Mouse (Mus musculus) midbrain, embryonic 11.5 days (tissue): ENCODE data around the gene Gm5580. TPM values are rescaled to one million over a fixed set of nuclear protein-coding genes. Genes with fewer than 3 reads are reported as not detected.
"Not testable (repeated sequence)": the region's sequence is repeated elsewhere in the genome, so short reads cannot be mapped to it uniquely, and the experiment has no call there.

Experiments used
- ATAC-seq: fragments of 200-750 bp; cut with Nextera tagmentation; 2 replicates; pipeline ENCODE4 v1.8.0; 2017; ENCODE audit warnings: moderate TSS enrichment, moderate library complexity; ENCODE audit not compliant: low FRiP score
- DNase-seq: peaks from one replicate; pipeline ENCODE4 v3.0.0; 2015; ENCODE audit warnings: low spot score; ENCODE audit errors: missing footprints
- H3K27ac ChIP-seq: fragments of 300-500 bp; sonication (generic); 2 replicates; pipeline ENCODE4 v1.5.1; 2014; ENCODE audit warnings: low read depth, low read length
- H3K27me3 ChIP-seq: fragments of 300-500 bp; sonication (generic); 2 replicates; pipeline ENCODE4 v1.6.1; 2014; ENCODE audit warnings: mild to moderate bottlenecking, low read length, moderate library complexity, mixed read lengths; ENCODE audit not compliant: control insufficient read depth, insufficient read depth
- H3K36me3 ChIP-seq: fragments of 300-500 bp; sonication (generic); 2 replicates; pipeline ENCODE4 v1.6.1; 2014; ENCODE audit warnings: mild to moderate bottlenecking, low read length, moderate library complexity, mixed read lengths; ENCODE audit not compliant: control insufficient read depth, insufficient read depth
- H3K4me1 ChIP-seq: fragments of 300-500 bp; sonication (generic); 2 replicates; pipeline ENCODE4 v1.6.1; 2014; ENCODE audit warnings: low read length; ENCODE audit not compliant: control insufficient read depth, insufficient read depth
- H3K4me2 ChIP-seq: fragments of 300-500 bp; sonication (generic); 2 replicates; pipeline ENCODE4 v1.6.1; 2014; ENCODE audit warnings: mild to moderate bottlenecking, moderate library complexity
- H3K4me3 ChIP-seq: fragments of 300-500 bp; sonication (generic); 2 replicates; pipeline ENCODE4 v1.5.1; 2014; ENCODE audit warnings: low read depth, low read length
- H3K9ac ChIP-seq: fragments of 300-500 bp; sonication (generic); 2 replicates; pipeline ENCODE4 v1.6.1; 2014; ENCODE audit warnings: low read length
- H3K9me3 ChIP-seq: fragments of 300-500 bp; sonication (generic); 2 replicates; pipeline ENCODE4 v1.6.1; 2016; ENCODE audit warnings: low read length; ENCODE audit not compliant: control insufficient read depth
- polyA plus RNA-seq: library from polyadenylated mRNA; unstranded; fragments of >200 nt; fragmentation: Nextera tagmentation; extraction: Ambion mirVana; gene quantifications from 2 replicates; pipeline ENCODE4 v1.2.1, GENCODE M21; 2014

Gene Gm5580
- polyA plus RNA-seq, 1 experiment from 2014 or later, result 0.45 TPM

DNA sequence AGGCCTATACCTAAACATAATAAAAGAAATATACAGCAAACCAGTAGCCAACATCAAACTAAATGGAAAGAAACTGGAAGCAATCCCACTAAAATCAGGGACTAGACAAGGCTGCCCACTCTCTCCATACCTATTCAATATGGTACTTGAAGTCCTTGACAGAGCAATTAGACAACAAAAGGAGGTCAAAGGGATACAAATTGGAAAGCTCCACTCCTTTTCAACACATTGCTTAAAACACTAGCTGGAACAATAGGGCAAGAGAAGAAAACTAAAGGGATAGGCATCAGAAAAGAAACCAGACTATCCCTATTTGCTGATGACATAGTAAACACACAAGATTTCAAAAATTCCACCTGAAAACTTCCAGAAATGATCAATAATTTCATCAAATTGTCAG is 50.0 kb downstream of the Gm5580 start:
- ATAC-seq, H3K9me3 ChIP-seq: not testable (repeated sequence)

More for the DNA sequence above, 50.0 kb downstream of the Gm5580 start:
- DNase-seq, H3K27ac ChIP-seq, H3K4me2 ChIP-seq, H3K9ac ChIP-seq, H3K27me3 ChIP-seq, H3K4me1 ChIP-seq, H3K4me3 ChIP-seq, H3K36me3 ChIP-seq: not testable (repeated sequence)

Other genes with a start within 250 kb of the Gm5580 start
- 35.3 and 37.4 TPM in 2 replicates for gene March8, start 213.1 kb upstream of the Gm5580 start, polyA plus RNA-seq
- gene Alox5, start 90.0 kb upstream of the Gm5580 start, polyA plus RNA-seq, result 0.88 and 1.6 TPM in 2 replicates
- not detected in 2 replicates for gene Olfr211, start 62.0 kb upstream of the Gm5580 start, polyA plus RNA-seq
- gene Olfr212, start 44.6 kb upstream of the Gm5580 start, polyA plus RNA-seq, result 0.04 TPM in 1 of 2 replicates, not detected in the other
- gene Olfr213, start 12.7 kb upstream of the Gm5580 start, polyA plus RNA-seq, result not detected in 2 replicates
- not detected in 2 replicates for gene Olfr214, start 3.1 kb downstream of the Gm5580 start, polyA plus RNA-seq
- not detected in 2 replicates for gene Olfr215, start 33.1 kb downstream of the Gm5580 start, polyA plus RNA-seq
- 369 and 397 TPM in 2 replicates for gene Zfp422, start 77.9 kb downstream of the Gm5580 start, polyA plus RNA-seq
- gene Depp1, start 99.5 kb downstream of the Gm5580 start, polyA plus RNA-seq, result 6.5 and 6.8 TPM in 2 replicates
- 41.2 and 42.6 TPM in 2 replicates for gene Rassf4, start 122.8 kb downstream of the Gm5580 start, polyA plus RNA-seq
- 0.08 and 0.10 TPM in 2 replicates for gene Tmem72, start 165.8 kb downstream of the Gm5580 start, polyA plus RNA-seq